Mouse (Mus musculus): ENCODE data around the gene Nr1h4.

- TF ChIP-seq CTCF (IDR thresholded peaks at IDR 0.05; ENCODE audit: insufficient read depth, low read depth, low read length) (no peak), POLR2A (IDR thresholded peaks at IDR 0.05; ENCODE audit: insufficient read depth, low read depth, low read length) (no peak)
Measured at GRCm38 (mm10) chr10:89417966-89418365, 115.4 kb downstream of the Nr1h4 start.
